Mouse (Mus musculus) fibroblast of lung, adult 2 months (primary cell): ENCODE data around the gene Armc7.
"Not testable (repeated sequence)": the region's sequence is repeated elsewhere in the genome, so short reads cannot be mapped to it uniquely, and the experiment has no call there.

Experiments used
- DNase-seq: peaks from one replicate; pipeline ENCODE4 v3.0.0-alpha.2; 2011; ENCODE audit warnings: low read depth

The Armc7 gene

GRCm38 (mm10) chr11:115455619-115456018, 19.8 kb upstream of the Armc7 start:
- DNase-seq: no peak

- no peak for DNase-seq
Observed at GRCm38 (mm10) chr11:115456182-115456581, 19.3 kb upstream of the Armc7 start.

GRCm38 (mm10) chr11:115457405-115457804, 18.1 kb upstream of the Armc7 start:
- DNase-seq: no peak

- DNase-seq: no peak
Observed at GRCm38 (mm10) chr11:115460976-115461375, 14.5 kb upstream of the Armc7 start.

- DNase-seq: no peak
Observed at GRCm38 (mm10) chr11:115461846-115462242, 13.6 kb upstream of the Armc7 start.

- no peak for DNase-seq
Observed at GRCm38 (mm10) chr11:115462243-115462891, 13.1 kb upstream of the Armc7 start, which contains the start of gene Slc16a5. Slc16a5 (plus strand) TSS chr11:115462474.

GRCm38 (mm10) chr11:115463397-115463796, 12.1 kb upstream of the Armc7 start:
- no peak for DNase-seq

- no peak for DNase-seq
Observed at GRCm38 (mm10) chr11:115464851-115465250, 10.6 kb upstream of the Armc7 start.

- no peak for DNase-seq
Observed at GRCm38 (mm10) chr11:115467217-115467618, 8.2 kb upstream of the Armc7 start.

GRCm38 (mm10) chr11:115472183-115472582, 3.3 kb upstream of the Armc7 start:
- no peak for DNase-seq

GRCm38 (mm10) chr11:115473626-115474275, 1.7 kb upstream of the Armc7 start:
- peak; percentile 83 for DNase-seq

GRCm38 (mm10) chr11:115475758-115476237, 331 bp downstream of the Armc7 start:
- DNase-seq: no peak

GRCm38 (mm10) chr11:115476630-115477029, 1.2 kb downstream of the Armc7 start:
- not testable (repeated sequence) for DNase-seq

- not testable (repeated sequence) for DNase-seq
Observed at GRCm38 (mm10) chr11:115477388-115477787, 1.9 kb downstream of the Armc7 start.

GRCm38 (mm10) chr11:115478296-115478938, 3.0 kb downstream of the Armc7 start:
- DNase-seq: no peak

- no peak for DNase-seq
Observed at GRCm38 (mm10) chr11:115481553-115482259, 6.2 kb downstream of the Armc7 start.

GRCm38 (mm10) chr11:115483278-115483677, 7.8 kb downstream of the Armc7 start:
- DNase-seq: no peak

- DNase-seq: no peak
Observed at GRCm38 (mm10) chr11:115483726-115484125, 8.3 kb downstream of the Armc7 start.

- no peak for DNase-seq
Observed at GRCm38 (mm10) chr11:115485155-115485554, 9.7 kb downstream of the Armc7 start.

GRCm38 (mm10) chr11:115488551-115489104, 13.2 kb downstream of the Armc7 start:
- DNase-seq: no peak

- no peak for DNase-seq
Observed at GRCm38 (mm10) chr11:115490441-115491355, 15.2 kb downstream of the Armc7 start.
